In genomic region chr12:27140335-27140702, GRCm38 (mm10) we compare ENCODE assay signal across 8 mouse cellular contexts.
DNase-seq lines count a peak whose midpoint lies in the region; ATAC-seq and TF ChIP-seq lines count a peak whose summit lies in the region.

No protein-coding gene starts in this region.

- 0 out of 2 replicates have a peak, but pooled peaks cover 9% of the 10 kb centered on the region for H3K4me1 ChIP-seq in lung, embryonic 14.5 days (ENCODE audit: insufficient read depth)
- peaks cover 42% of the 10 kb centered on the region for H3K4me1 ChIP-seq in embryonic facial prominence, embryonic 14.5 days (ENCODE audit: control insufficient read depth, insufficient read depth, low read length)
- peaks cover 55% of the 10 kb centered on the region for H3K4me1 ChIP-seq in limb, embryonic 13.5 days

- no peaks in the 10 kb centered on the region for H3K9me3 ChIP-seq in lung, embryonic 14.5 days (ENCODE audit: low read depth, low read length)
- H3K9me3 ChIP-seq in embryonic facial prominence, embryonic 14.5 days (ENCODE audit: control insufficient read depth, low read length), result no peaks in the 10 kb centered on the region
- no peaks in the 10 kb centered on the region for H3K9me3 ChIP-seq in limb, embryonic 13.5 days

- no peak overlapping the region for H3K27ac ChIP-seq in lung, embryonic 14.5 days (ENCODE audit: low read depth)
- peak overlapping the region; percentile 31; the same call in 1 of the 2 replicates for H3K27ac ChIP-seq in embryonic facial prominence, embryonic 14.5 days (replicated peaks; ENCODE audit: low read depth, low read length)
- no peak overlapping the region; the same call in 1 of the 2 replicates for H3K27ac ChIP-seq in limb, embryonic 13.5 days

- H3K27me3 ChIP-seq in lung, embryonic 14.5 days (ENCODE audit: insufficient read depth, low read length), result 0 out of 2 replicates have a peak, but pooled peaks cover 2% of the 10 kb centered on the region
- H3K27me3 ChIP-seq in embryonic facial prominence, embryonic 14.5 days (replicated peaks; ENCODE audit: control insufficient read depth, insufficient read depth, low read length), result no peaks in the 10 kb centered on the region
- H3K27me3 ChIP-seq in limb, embryonic 13.5 days, result no peaks in the 10 kb centered on the region

- H3K9ac ChIP-seq in lung, embryonic 14.5 days, result no peak overlapping the region
- H3K9ac ChIP-seq in embryonic facial prominence, embryonic 14.5 days (ENCODE audit: low read depth, low read length), result no peak overlapping the region
- no peak overlapping the region for H3K9ac ChIP-seq in limb, embryonic 13.5 days

- peak; percentile 62 for DNase-seq in lung, embryonic 14.5 days
- DNase-seq in lung, adult 18-20 months, result no peak
- DNase-seq in embryonic facial prominence, embryonic 14.5 days (ENCODE audit: low spot score), result peak; percentile 91
- peak; percentile 85 for DNase-seq in retina, embryonic 14.5 days (ENCODE audit: low spot score)
- DNase-seq in B cell, adult 2 months, result no peak
- no peak for DNase-seq in gastrocnemius, postnatal 25 days
- DNase-seq in left cerebral cortex, adult 9 months (ENCODE audit: low spot score in 2 of 2), result no peak

- no peak overlapping the region for H3K4me2 ChIP-seq in lung, embryonic 14.5 days
- no peak overlapping the region for H3K4me2 ChIP-seq in embryonic facial prominence, embryonic 14.5 days (ENCODE audit: low read depth, low read length)
- no peak overlapping the region for H3K4me2 ChIP-seq in limb, embryonic 13.5 days (replicated peaks)

- H3K4me3 ChIP-seq in lung, embryonic 14.5 days (ENCODE audit: low read depth, low read length), result no peak overlapping the region
- no peak overlapping the region for H3K4me3 ChIP-seq in embryonic facial prominence, embryonic 14.5 days (ENCODE audit: low read depth, low read length)
- no peak overlapping the region for H3K4me3 ChIP-seq in limb, embryonic 13.5 days

- no peaks in the 10 kb centered on the region for H3K36me3 ChIP-seq in lung, embryonic 14.5 days (ENCODE audit: insufficient read depth)
- H3K36me3 ChIP-seq in embryonic facial prominence, embryonic 14.5 days (ENCODE audit: control insufficient read depth, insufficient read depth, low read length), result no peaks in the 10 kb centered on the region
- no peaks in the 10 kb centered on the region for H3K36me3 ChIP-seq in limb, embryonic 13.5 days

- WGBS in lung, embryonic 14.5 days, result 28% methylated on average over 5 of the region's 5 CpGs
- WGBS in embryonic facial prominence, embryonic 14.5 days, result 10% methylated on average over 5 of the region's 5 CpGs
- 25% methylated on average over 5 of the region's 5 CpGs for WGBS in limb, embryonic 13.5 days

- no peak for TF ChIP-seq CTCF in lung, embryonic 14.5 days (IDR thresholded peaks at IDR 0.05; ENCODE audit: low read depth)

- peak; percentile 40; the same call in 1 of the 2 replicates for ATAC-seq in lung, embryonic 14.5 days (ENCODE audit: insufficient read depth)
- ATAC-seq in embryonic facial prominence, embryonic 14.5 days (ENCODE audit: low read depth), result peak; percentile 85
- peak; percentile 37 for ATAC-seq in limb, embryonic 13.5 days (ENCODE audit: low FRiP score, low read depth)

Comparison
In these comparisons a context has a peak if more than half of its experiments do, and no peak if none do; other contexts are left out.
1. DNase-seq: peak in lung, embryonic 14.5 days (single experiment), embryonic facial prominence, embryonic 14.5 days (single experiment) and retina, embryonic 14.5 days (single experiment); none in lung, adult 18-20 months (0 of 2), B cell, adult 2 months (0 of 2), gastrocnemius, postnatal 25 days (single experiment) and left cerebral cortex, adult 9 months (0 of 2).
2. Peak in every context shown above with its lines, with median percentiles within 50 percentile points of each other: ATAC-seq.